Mouse (Mus musculus): ENCODE results near the gene Atp6v1g2.

The Atp6v1g2 gene

DNA sequence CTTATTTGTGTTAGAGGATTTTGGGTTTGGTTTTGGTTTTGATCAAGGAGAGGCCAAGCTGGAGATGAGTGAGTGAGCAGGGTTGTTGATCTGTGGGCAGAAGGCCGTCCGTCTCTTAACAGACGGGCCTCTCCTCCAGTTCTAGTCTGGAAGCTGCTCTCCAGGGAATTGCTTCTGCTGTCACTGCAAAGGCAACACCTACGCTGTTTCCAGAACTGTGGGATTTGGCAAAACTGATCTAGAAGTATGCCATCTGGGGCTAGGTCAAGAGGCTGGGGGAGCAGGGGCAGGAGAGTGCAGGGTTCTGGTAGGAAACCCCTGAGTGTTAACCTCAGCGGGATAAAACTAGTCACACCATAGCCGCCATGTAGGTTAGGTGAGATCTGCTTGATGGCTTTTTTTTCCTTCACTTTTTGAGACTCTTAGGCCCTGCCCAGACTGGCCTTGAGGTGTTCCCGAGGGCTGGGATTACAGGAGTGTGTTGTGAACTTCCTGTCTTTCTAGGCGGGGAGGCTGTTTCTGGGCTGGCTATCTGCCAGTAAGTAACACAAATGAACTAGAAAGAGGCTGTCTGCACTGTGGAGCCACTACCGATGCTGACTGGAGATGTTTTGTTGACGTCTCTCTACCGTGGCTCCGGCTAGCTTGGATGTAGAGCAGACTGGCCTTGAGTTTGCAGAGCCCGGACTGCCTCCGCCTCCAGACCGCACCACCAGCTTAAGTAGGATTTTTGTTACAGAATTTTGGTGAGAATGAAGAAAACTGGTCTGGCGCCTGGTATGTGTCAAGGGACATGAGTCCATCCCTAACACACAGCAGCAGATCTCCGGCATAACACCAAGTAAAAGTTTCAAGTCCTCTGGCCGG is at the start of gene Atp6v1g2:
Gene Atp6v1g2, plus strand, starts transcription at position 547 of the 867 bp plus-strand sequence.
- ATAC-seq (ENCODE audit: insufficient number of reproducible peaks, low FRiP score, low TSS enrichment) = no peak

DNA sequence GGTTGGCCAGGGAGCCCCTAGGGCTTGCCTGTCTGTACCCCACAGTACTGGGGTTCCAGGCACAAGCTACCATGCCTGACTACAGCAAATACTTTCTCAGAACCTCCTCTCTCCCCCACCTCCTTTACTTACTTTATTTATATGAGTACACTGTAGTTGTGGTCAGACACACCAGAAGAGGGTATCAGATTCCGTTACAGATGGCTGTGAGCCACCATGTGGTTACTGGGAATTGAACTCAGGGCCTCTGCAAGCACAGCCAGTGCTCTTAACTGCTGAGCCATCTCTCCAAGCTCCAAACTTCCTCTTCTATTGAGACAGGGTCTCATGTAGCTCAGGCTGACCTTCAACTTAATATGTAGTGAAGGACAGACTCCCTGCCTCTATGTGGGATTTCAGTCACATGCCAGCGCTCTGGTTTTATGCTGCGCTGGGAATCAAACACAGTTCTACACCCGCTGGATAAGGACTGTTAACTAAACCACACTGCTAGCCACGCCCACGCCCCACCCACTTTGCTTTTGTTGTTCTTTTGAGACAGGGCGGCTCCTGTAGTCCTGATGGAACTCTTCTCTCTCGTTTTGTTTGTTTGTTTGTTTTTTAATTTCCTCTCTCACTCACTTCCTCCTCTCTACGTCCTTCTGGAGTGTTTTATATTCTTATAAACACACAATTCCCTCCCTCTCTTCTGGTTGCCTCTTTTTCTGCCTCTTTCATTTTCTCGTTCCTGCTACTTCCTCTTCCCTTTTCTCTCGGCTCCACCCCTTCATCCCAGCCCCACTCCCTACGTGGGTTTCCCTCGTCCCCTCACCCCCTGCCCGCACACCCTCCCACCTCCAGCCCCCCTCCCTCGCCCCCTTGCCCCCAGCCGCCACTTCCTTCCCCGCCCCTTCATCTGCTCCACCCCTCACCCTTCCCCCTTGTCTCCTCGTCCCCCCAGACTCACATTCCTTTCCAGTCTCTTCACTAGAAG is 47.5 kb upstream of the Atp6v1g2 start:
- no peak for ATAC-seq (ENCODE audit: insufficient number of reproducible peaks, low FRiP score, low TSS enrichment)

DNA sequence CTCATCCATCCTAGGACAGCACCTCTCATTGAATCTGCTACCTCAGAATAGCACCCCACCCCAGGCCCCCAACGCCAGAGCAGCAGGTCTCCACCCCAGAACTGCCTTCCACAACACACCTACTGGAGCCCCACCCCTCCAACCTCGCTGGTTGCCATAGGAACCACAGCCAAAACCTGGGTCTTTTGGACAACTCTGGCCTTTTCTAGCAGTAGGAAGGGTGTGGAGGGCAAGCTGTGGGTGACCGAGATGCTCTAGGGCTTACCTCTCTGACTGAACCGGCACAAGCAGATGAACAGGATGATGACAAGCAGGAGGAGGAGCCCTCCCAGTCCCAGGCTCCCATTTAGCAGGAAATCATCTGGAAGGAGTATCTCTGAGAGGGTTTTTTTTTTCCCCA is 46.8 kb upstream of the Atp6v1g2 start:
- no peak for ATAC-seq (ENCODE audit: insufficient number of reproducible peaks, low FRiP score, low TSS enrichment)

DNA sequence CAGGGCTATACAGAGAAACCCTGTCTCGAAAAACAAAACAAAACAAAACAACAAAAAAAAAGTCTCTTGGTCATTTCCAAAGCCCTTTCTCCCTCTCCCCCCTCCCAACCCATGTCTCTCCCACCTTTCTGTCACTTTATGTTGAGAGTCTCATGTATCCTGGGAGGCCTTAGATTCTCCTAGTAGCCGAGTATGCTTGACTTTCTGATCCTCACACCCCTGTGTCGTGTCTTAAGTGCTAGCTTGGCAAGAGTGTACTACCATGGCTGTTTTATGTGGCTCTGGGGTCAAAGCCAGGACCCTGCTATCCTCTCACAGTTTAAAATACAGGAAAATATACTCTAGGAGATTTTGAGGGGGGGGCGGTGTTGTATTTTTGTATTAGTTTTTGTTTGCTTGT is 46.1 kb upstream of the Atp6v1g2 start:
- no peak for ATAC-seq (ENCODE audit: insufficient number of reproducible peaks, low FRiP score, low TSS enrichment)

DNA sequence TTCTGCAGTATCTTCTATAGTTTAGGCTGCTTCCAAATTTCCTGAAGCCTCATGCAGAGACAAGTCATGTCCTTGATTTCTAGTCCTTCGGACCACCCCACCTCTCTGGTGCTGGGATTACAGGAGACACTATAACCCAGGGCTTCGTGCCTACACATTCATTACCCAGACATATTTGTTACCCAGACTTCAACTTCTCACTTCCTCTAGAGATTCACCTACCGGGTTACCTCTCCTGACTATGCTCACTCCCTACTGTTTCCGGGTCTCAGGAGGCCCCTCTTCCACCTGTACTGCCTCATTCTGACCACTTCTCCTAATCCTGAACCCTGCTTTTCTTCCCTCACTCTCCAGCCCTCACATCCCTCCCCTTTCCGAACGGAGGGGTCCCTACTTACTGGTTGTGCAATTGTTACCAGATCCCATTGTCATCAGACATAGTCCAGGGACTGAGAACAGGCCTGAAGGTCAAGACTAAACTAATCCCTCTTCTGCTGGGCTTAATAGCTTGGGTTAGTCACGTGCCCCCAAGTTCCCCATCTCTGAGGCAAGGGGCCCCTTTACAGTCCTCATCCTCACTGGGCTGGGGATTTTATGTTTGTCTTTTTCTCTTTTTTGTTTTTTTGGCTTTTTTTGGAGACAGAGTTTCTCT is 45.4 kb upstream of the Atp6v1g2 start, which contains the start of gene Lst1:
Gene Lst1, minus strand, starts transcription at position 481 of the 652 bp plus-strand sequence.
- ATAC-seq (ENCODE audit: insufficient number of reproducible peaks, low FRiP score, low TSS enrichment) = no peak

DNA sequence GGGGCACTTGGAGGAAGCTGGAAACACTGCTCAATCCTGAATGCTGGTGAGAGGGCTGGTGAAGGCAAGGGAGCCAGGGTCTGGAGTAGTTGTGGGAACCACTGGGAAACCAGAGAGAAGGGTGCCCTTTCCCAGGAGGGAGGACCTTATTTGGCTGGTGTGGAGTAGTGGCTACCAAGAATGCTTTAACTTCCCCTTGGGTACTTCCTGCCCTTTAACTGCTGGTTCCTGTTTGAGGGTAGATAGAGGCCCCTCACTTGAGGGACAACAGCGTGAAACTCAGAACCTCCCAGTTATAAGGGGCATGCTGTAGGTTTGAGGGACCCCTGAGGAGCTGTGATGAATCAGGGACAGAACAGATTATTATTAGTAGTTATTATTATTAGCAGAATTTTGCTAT is 44.3 kb upstream of the Atp6v1g2 start:
- ATAC-seq (ENCODE audit: insufficient number of reproducible peaks, low FRiP score, low TSS enrichment) = no peak

DNA sequence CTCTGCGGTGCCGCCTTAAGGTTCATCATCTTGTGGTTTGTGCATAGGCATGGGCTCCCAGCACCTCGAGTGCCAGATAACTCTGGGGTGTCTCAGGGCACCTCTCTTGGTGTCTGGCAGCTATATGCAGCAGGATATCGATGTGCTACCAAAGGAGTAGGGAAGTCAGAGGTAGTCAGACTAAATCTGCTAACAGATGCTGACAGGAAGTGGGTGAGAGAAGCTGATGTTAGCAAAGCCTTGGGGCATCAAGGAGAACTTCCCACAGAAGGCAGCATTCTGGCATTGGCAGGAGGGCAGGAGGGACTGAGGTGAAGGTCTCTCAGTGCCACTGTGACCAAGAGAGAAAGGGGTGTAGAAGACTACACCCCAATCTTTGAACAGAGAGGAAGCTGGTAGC is 43.4 kb upstream of the Atp6v1g2 start:
- no peak for ATAC-seq (ENCODE audit: insufficient number of reproducible peaks, low FRiP score, low TSS enrichment)

DNA sequence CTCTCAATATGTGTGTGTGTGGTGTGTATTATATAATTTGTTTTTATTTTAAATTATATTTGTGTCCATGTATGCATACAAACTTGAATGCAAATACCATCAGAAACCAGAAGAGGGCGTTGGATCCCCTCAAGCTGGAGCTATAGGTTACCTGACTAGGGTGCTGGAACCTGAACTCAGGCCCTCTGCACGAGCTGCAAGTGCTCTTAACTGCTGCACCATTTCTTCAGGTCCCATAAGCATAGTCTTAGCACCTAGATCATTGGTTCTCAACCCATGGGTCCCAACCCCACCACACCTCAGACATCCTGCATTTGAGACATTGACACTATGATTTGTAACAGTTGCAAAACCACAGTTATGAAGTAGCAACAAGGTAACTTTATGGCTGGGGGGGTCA is 41.7 kb upstream of the Atp6v1g2 start:
- no peak for ATAC-seq (ENCODE audit: insufficient number of reproducible peaks, low FRiP score, low TSS enrichment)

DNA sequence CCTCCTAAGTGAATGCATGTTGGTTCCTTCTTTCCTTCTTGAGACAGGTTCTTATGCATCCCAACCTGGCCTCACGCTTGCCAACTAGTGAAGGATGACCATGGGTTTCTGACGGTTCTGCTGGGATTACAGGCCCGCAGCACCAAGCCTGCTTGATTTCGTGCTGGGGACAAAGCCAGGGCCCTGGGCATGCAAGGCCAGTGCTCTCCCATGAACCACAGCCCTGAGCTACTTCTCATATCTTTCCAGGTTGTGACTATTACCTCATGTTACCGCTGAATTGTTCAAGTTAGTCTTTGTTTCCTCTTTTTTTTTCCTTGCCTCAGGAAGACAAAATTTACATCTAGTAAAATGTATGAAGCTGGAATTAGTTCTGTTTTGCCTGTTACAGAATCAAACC is 40.5 kb upstream of the Atp6v1g2 start:
- no peak for ATAC-seq (ENCODE audit: insufficient number of reproducible peaks, low FRiP score, low TSS enrichment)

DNA sequence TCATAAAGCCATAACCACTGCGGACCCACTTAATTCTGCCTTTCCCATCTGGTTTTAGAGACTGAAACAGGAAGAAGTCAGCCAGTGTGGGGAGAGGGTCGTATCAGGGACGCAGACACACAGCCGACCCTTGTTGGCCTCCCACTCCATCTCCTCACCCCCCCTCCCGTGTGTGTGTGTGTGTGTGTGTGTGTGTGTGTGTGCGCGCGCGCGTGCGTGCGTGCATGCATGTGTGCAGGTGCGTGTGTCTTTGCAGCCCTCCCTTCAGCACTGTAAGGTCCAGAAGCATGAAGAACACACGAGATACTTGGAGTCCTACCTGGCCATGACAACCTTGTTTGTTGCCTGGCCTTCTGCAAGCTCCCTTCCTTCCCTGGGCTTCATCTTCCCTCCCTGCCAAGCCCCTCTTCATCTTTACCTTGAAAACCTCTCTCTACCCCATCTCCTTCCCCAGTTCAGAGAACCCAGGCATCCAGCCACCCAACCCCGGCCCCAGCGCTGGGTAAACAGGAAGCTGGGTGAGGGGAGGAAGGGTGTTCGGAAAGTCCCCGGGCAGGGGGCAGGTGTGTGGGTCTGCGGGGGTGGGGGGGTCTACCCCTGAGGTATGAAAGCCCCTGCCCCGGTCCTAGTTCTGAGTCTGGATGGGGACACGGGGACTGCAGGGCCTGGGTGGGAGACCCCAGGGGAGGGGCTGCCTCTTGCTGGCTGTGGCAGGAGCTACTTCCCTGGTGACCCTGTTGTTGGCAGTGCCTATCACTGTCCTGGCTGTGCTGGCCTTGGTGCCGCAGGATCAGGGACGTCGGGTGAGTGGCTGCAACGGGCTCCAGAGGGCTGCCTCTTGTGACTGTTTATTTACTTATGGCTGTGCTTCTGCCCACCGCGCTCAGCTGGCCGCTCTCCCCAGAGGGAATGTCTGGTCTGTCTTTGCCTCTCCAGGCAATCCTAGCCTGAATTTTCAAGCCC is 39.3 kb upstream of the Atp6v1g2 start, which contains the start of gene Ltb:
Gene Ltb, plus strand, starts transcription at position 559 of the 963 bp plus-strand sequence.
- ATAC-seq (ENCODE audit: insufficient number of reproducible peaks, low FRiP score, low TSS enrichment) = no peak

DNA sequence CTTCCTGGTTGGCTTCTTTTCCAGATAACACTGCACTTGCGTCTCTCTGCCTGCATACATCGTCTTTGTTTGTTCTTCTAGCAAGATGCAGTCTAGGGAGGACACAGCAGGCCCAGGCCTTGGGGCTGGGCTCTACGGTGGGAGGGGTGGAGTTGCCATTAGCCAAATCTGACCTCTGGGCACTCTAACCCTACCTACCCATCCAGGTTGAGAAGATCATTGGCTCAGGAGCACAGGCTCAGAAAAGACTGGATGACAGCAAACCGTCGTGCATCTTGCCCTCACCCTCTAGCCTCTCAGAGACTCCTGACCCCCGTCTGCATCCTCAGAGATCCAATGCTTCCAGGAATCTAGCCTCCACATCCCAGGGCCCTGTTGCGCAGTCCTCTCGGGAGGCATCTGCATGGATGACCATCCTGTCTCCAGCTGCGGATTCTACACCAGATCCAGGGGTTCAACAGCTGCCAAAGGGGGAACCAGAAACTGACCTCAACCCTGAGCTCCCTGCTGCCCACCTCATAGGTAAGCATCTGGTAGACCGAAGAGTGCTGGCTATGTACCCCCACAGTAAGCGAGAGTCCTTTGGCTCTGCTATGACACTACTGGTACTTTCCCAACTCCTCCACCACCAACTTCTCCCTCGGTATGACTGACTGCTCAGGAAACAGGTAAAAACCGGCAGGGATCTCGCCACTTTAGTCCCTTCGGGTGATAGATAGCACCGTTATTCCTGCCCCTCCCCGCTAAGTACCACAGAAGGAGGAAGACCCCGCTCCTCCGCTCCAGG is 38.4 kb upstream of the Atp6v1g2 start:
- ATAC-seq (ENCODE audit: insufficient number of reproducible peaks, low FRiP score, low TSS enrichment) = no peak

DNA sequence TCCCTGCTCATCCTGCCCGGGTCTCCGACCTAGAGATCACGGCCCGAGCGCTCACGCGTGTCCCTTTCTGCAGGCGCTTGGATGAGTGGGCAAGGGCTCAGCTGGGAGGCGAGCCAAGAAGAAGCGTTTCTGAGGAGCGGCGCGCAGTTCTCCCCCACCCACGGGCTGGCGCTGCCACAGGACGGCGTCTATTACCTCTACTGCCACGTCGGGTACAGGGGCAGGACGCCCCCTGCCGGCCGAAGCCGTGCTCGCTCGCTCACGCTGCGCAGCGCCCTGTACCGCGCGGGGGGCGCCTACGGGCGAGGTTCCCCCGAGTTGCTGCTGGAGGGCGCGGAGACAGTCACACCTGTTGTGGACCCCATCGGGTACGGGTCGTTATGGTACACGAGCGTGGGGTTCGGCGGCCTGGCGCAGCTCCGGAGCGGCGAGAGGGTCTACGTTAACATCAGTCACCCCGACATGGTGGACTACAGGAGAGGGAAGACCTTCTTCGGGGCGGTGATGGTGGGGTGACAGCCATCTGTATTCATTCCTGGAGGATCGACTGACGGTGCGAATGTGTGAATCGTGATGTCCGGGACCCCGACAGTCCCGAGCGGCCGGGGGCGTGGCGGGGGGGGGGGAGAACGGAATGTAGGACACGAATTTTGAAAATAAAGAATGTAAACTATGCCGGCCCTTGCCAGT is 37.7 kb upstream of the Atp6v1g2 start:
- ATAC-seq (ENCODE audit: insufficient number of reproducible peaks, low FRiP score, low TSS enrichment) = no peak

DNA sequence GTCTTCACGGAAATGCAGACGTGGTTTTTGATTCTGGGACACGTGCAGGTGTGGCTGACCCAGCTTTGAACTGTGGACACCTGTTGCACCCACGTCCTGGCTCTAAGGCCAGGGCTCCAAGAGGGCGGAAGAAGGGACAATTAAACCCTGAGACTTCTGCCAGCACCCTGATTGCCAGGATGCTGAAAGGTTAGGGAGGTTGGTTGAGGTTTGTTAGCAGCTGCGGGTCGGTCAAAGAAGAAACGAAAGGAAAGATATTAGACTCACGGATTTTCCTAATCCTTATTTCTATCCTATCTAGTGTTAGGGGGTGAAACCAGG is 37.2 kb upstream of the Atp6v1g2 start:
- ATAC-seq (ENCODE audit: insufficient number of reproducible peaks, low FRiP score, low TSS enrichment) = no peak

DNA sequence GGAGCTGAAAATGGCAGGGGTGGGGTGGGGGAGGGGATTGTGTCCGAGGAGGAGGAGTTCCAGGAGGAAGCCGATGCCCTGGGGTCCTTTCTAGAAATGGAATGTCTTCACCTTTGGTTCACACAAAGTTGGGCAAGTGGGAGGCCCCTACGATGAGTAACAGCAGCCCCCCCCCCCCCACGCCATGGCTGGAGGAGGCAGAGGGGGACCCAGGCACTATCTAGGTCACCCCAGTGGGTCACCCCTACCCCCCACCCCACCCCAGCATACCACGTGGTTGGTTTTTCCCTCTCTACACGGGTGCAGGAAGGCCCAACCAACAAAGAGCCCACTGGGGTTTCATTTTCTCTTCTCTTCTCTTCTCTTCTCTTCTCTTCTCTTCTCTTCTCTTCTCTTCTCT is 36.3 kb upstream of the Atp6v1g2 start:
- ATAC-seq (ENCODE audit: insufficient number of reproducible peaks, low FRiP score, low TSS enrichment) = no peak

DNA sequence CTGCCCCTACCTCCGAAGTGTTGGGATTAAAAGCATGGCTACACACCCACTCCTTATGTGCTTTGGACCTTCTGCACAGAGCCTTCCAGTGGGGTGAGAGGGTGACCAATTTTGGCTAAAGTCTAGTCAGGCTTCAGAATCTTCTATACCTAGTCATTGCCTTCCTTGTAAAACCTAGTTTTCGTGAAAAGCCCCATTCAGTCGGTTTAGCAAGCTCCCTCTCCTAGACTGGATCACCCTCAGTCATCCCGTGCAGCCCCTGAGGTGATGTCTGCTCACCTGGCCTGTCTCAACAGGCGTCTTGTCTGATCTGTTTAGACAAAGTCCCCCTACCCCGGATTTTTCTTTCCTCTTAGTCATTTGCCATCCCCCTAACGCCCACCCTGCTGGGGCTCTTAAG is 35.4 kb upstream of the Atp6v1g2 start:
- ATAC-seq (ENCODE audit: insufficient number of reproducible peaks, low FRiP score, low TSS enrichment) = no peak

DNA sequence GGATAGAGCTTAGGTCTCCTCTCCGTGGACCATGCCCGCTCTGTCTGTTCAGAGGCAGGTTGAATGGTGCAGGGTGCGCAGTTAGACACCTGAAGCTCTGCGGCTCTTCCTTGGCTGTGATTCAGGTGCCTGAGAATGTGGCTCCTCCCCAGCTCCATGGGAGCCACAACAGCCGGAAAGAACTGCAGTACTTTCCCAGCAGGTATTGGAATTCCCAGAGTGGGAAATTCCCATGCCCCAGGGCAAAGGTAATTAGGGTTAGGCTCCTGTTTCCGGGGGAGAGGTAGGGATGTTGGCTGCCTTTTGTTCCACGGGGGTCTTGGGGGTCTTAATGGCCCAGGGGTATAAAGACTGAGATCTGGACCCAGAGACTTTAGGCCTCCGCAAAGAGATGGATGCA is 34.5 kb upstream of the Atp6v1g2 start:
- no peak for ATAC-seq (ENCODE audit: insufficient number of reproducible peaks, low FRiP score, low TSS enrichment)

DNA sequence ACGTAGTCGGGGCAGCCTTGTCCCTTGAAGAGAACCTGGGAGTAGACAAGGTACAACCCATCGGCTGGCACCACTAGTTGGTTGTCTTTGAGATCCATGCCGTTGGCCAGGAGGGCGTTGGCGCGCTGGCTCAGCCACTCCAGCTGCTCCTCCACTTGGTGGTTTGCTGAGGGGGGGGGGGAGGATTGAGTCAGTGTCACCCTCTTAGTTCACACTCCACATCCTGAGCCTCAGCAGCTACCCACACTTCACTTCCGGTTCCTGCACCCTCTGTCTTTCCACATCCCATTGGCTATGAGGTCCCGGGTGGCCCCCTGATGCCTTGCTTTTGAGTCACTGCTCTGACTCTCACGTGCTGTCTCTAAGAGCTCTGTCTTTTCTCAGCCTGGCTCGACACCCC is 33.1 kb upstream of the Atp6v1g2 start:
- no peak for ATAC-seq (ENCODE audit: insufficient number of reproducible peaks, low FRiP score, low TSS enrichment)

DNA sequence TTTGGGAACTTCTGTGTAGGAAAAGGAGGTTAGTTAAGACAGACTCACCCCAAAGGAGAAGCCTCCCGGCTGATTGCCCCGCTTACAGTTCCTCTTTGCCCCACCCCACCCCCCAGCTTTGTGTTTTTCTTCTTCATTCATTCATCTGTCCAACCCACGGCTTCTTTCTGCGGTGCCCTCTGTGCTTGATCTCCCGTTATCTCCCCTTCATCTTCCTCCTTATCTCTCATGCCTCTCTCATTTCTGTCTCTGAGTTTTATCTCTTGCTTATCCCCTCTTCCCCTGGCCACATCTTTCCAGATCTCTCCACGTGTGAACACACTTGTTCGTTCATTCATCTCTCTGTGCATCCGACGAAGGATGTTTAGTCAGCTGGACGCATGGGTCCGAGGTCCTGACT is 32.3 kb upstream of the Atp6v1g2 start:
- ATAC-seq (ENCODE audit: insufficient number of reproducible peaks, low FRiP score, low TSS enrichment) = no peak

All from cerebellum, adult (tissue).